Mouse (Mus musculus): ENCODE data around the gene Tmem164. TPM values are rescaled to one million over a fixed set of nuclear protein-coding genes. Genes with fewer than 3 reads are reported as not detected.
A peak's percentile ranks its signal among the peaks of the same experiment; 100 is the strongest.
"Not testable (repeated sequence)": the region's sequence is repeated elsewhere in the genome, so short reads cannot be mapped to it uniquely, and the experiment has no call there.

Tmem164 gene
- polyA plus RNA-seq (2015; fragmentation: Nextera tagmentation; extraction: Ambion mirVana), result 22.9 and 23.8 TPM in 2 replicates

GRCm38 (mm10) chrX:142681056-142681615, at the start of gene Tmem164:
Gene Tmem164, plus strand, starts transcription at chrX:142681406.
- ATAC-seq (replicated peaks), result peak; percentile 85
- H3K9ac ChIP-seq (replicated peaks), result peak within 1 kb of the TSS; percentile 66
- H3K27me3 ChIP-seq, result no peaks in the 10 kb centered on the region
- H3K4me3 ChIP-seq, result peak within 1 kb of the TSS; percentile 66
- peak within 1 kb of the TSS; percentile 85 for H3K27ac ChIP-seq (replicated peaks)
- WGBS, result 19% methylated on average over 14 of the region's 38 CpGs
- H3K4me1 ChIP-seq, result peaks cover 33% of the 10 kb centered on the region
- no peaks in the 10 kb centered on the region for H3K9me3 ChIP-seq
- peak within 1 kb of the TSS; percentile 64 for H3K4me2 ChIP-seq (replicated peaks)
- H3K36me3 ChIP-seq, result no peaks in the 10 kb centered on the region

- 30% methylated on average over 17 of the region's 19 CpGs for WGBS
These were observed 48.2 kb upstream of the Tmem164 start for GRCm38 (mm10) chrX:142632990-142633389.

DNA sequence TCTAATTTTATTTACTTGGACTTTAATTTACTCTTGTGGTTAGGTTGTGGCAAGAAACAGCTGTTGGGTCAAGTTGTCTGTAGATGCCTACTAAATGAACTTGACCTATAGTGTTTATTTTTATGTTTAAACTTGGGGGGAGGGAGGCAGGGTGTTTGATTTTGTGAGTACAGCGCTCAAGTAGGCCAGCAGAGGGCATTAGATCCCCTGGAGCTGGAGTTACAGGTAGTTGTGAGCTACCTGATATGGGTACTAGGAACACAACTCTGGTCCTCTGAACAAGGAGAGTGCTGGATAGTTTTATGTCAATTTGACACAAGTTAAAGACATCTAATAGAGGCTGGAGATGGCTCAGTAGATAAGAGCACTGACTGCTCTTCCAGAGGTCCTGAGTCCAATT, 34.0 kb upstream of the Tmem164 start:
- Histone ChIP-seq H3K9ac (replicated peaks) (no peak overlapping the region), H3K4me1 (0 out of 2 replicates have a peak, but pooled peaks cover 5% of the 10 kb centered on the region), H3K4me2 (replicated peaks) (no peak overlapping the region), H3K36me3 (no peaks in the 10 kb centered on the region), H3K27me3 (no peaks in the 10 kb centered on the region), H3K4me3 (no peak overlapping the region), H3K27ac (replicated peaks) (no peak overlapping the region), H3K9me3 (no peaks in the 10 kb centered on the region)
- ATAC-seq (replicated peaks), result no peak
- 60% methylated on average over 1 of the region's 1 CpGs for WGBS

More at GRCm38 (mm10) chrX:142632990-142633389, 48.2 kb upstream of the Tmem164 start:
- not testable (repeated sequence) for H3K27me3 ChIP-seq; H3K27ac ChIP-seq (replicated peaks); H3K4me3 ChIP-seq; H3K4me1 ChIP-seq; H3K4me2 ChIP-seq (replicated peaks); H3K9ac ChIP-seq (replicated peaks); H3K36me3 ChIP-seq; H3K9me3 ChIP-seq; ATAC-seq (replicated peaks)

DNA sequence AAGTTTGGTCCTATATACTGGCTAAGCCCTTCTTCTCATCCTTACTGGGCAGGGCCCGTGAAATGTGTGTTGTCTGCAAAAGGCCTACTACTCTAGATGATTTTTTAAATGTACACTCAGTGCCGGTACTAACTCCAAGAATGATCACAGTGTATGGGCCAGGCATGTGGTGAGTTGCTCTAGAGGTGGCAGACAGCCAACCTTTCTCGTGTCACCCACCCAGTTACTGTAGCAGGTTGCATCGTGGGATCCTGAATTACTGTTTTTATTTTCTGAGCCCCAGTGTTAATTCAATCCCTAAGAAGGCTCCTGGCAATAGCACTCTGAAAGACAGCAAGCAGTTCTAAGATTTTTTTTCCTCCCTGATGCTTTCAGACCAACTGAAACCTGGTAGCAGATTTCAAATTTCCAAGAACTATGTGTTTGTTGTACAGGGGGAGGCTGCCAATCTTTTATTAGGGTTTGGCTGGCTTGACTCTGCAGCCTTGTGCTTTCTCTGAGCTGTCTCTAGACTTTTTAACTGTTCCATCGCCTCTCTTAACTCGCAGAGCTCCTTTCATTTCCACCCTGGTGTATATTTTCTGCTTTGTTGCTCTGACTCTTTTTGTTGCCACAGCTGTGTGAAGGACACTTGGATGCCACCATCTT, 31.0 kb upstream of the Tmem164 start:
- Histone ChIP-seq H3K27me3 (no peaks in the 10 kb centered on the region), H3K9me3 (no peaks in the 10 kb centered on the region), H3K4me1 (0 out of 2 replicates have a peak, but pooled peaks cover 5% of the 10 kb centered on the region), H3K9ac (replicated peaks) (no peak overlapping the region), H3K36me3 (no peaks in the 10 kb centered on the region), H3K4me3 (no peak overlapping the region), H3K27ac (replicated peaks) (no peak overlapping the region), H3K4me2 (replicated peaks) (no peak overlapping the region)
- ATAC-seq (replicated peaks), result no peak
- 37% methylated on average over 6 of the region's 6 CpGs for WGBS

DNA sequence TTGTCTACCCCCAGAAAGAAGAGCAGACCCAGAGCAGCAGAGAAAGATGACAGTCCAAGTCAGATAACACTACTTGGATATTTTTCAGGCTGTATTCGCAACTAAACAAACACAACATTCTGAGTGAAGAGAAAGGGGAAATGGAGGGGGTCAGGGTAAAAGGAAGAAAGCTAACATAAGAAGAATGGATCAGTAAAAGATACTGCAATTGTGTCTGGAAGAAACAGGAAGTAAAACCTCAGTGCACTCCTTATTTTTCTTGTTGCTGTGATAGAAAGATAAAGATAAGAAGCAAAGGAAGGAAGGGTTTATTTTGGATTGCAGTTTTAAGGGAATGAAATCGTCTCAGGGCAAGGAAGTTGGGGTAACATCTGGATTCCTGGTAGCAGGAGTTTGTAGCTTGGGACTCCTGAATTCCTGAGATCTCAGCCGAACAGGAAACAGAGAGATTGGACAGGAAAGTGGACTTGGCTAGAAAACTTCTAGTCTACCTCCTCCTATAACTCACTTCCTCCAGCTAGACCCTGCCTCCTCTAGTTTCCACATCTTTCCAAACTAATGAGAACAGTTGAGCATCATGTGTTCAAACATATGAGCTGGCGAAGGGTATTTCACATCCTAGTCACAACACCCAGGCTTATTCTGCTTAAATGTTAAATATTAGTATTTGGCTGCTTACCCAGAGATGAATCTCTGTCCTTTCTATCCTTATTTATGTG, 16.3 kb upstream of the Tmem164 start:
- Histone ChIP-seq H3K36me3 (no peaks in the 10 kb centered on the region), H3K4me3 (no peak overlapping the region), H3K4me2 (replicated peaks) (no peak overlapping the region), H3K27ac (replicated peaks) (no peak overlapping the region), H3K27me3 (no peaks in the 10 kb centered on the region), H3K9me3 (no peaks in the 10 kb centered on the region), H3K4me1 (no peaks in the 10 kb centered on the region), H3K9ac (replicated peaks) (no peak overlapping the region)
- no peak for ATAC-seq (replicated peaks)
- 84% methylated on average over 4 of the region's 4 CpGs for WGBS

GRCm38 (mm10) chrX:142665423-142665805, 15.8 kb upstream of the Tmem164 start:
- no peak overlapping the region for H3K27ac ChIP-seq (replicated peaks)
- no peak overlapping the region for H3K4me3 ChIP-seq
- no peaks in the 10 kb centered on the region for H3K9me3 ChIP-seq
- no peaks in the 10 kb centered on the region for H3K4me1 ChIP-seq
- no peaks in the 10 kb centered on the region for H3K27me3 ChIP-seq
- H3K9ac ChIP-seq (replicated peaks), result no peak overlapping the region
- no peak for ATAC-seq (replicated peaks)
- no peak overlapping the region for H3K4me2 ChIP-seq (replicated peaks)
- H3K36me3 ChIP-seq, result no peaks in the 10 kb centered on the region

GRCm38 (mm10) chrX:142669312-142670091, 11.7 kb upstream of the Tmem164 start:
- Histone ChIP-seq H3K27ac (replicated peaks) (no peak overlapping the region), H3K4me3 (no peak overlapping the region), H3K27me3 (no peaks in the 10 kb centered on the region), H3K4me2 (replicated peaks) (no peak overlapping the region), H3K9me3 (no peaks in the 10 kb centered on the region), H3K36me3 (no peaks in the 10 kb centered on the region), H3K4me1 (no peaks in the 10 kb centered on the region), H3K9ac (replicated peaks) (no peak overlapping the region)
- ATAC-seq (replicated peaks), result no peak
- 75% methylated on average over 9 of the region's 9 CpGs for WGBS

- 63% methylated on average over 3 of the region's 3 CpGs for WGBS
- no peak for ATAC-seq (replicated peaks)
- H3K4me2 ChIP-seq (replicated peaks), result no peak overlapping the region
These were observed 11.1 kb upstream of the Tmem164 start for GRCm38 (mm10) chrX:142670121-142670520.

GRCm38 (mm10) chrX:142671141-142671540, 10.1 kb upstream of the Tmem164 start:
- Histone ChIP-seq H3K36me3 (no peaks in the 10 kb centered on the region), H3K9me3 (no peaks in the 10 kb centered on the region), H3K9ac (replicated peaks) (no peak overlapping the region), H3K27me3 (no peaks in the 10 kb centered on the region), H3K4me1 (no peaks in the 10 kb centered on the region), H3K4me2 (replicated peaks) (no peak overlapping the region), H3K27ac (replicated peaks) (no peak overlapping the region), H3K4me3 (no peak overlapping the region)
- ATAC-seq (replicated peaks), result no peak
- 81% methylated on average over 1 of the region's 1 CpGs for WGBS

More at GRCm38 (mm10) chrX:142670121-142670520, 11.1 kb upstream of the Tmem164 start:
- Histone ChIP-seq H3K36me3 (no peaks in the 10 kb centered on the region), H3K4me1 (no peaks in the 10 kb centered on the region), H3K9ac (replicated peaks) (no peak overlapping the region), H3K9me3 (no peaks in the 10 kb centered on the region), H3K4me3 (no peak overlapping the region), H3K27me3 (no peaks in the 10 kb centered on the region), H3K27ac (replicated peaks) (no peak overlapping the region)

DNA sequence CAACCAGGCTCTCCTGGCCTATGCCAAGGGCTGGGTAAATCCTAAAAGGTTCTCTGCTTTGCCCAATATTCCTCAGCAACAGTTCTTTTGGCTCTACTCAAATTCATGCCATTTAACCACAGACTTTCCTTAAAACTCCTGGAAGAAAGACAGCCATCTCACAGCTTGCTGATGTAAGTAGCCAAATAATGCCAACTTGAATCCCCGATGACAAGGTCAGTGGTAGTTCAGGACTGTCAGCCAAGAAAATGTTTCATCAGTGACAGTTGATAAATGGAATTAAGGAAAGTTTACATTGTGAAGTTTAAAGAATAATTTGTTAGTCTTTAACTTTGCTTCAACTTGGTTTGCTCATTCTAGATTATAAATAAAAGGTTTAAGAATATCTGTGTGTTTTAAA, 8.5 kb upstream of the Tmem164 start:
- no peak overlapping the region for H3K9ac ChIP-seq (replicated peaks)
- no peaks in the 10 kb centered on the region for H3K27me3 ChIP-seq
- H3K4me2 ChIP-seq (replicated peaks), result no peak overlapping the region
- H3K9me3 ChIP-seq, result no peaks in the 10 kb centered on the region
- no peaks in the 10 kb centered on the region for H3K4me1 ChIP-seq
- H3K27ac ChIP-seq (replicated peaks), result no peak overlapping the region
- no peaks in the 10 kb centered on the region for H3K36me3 ChIP-seq
- 95% methylated on average over 1 of the region's 1 CpGs for WGBS
- no peak for ATAC-seq (replicated peaks)
- H3K4me3 ChIP-seq, result no peak overlapping the region

- no peak for ATAC-seq (replicated peaks)
- Histone ChIP-seq H3K4me1 (peaks cover 1% of the 10 kb centered on the region; the same call in 1 of the 2 replicates), H3K27ac (replicated peaks) (no peak overlapping the region), H3K9ac (replicated peaks) (no peak overlapping the region), H3K36me3 (no peaks in the 10 kb centered on the region), H3K27me3 (no peaks in the 10 kb centered on the region), H3K4me2 (replicated peaks) (no peak overlapping the region), H3K9me3 (no peaks in the 10 kb centered on the region), H3K4me3 (no peak overlapping the region)
- 47% methylated on average over 3 of the region's 3 CpGs for WGBS
These were observed 4.0 kb upstream of the Tmem164 start for GRCm38 (mm10) chrX:142677193-142677592.

Data from forebrain, embryonic 15.5 days (tissue).